Mouse (Mus musculus) limb, embryonic 11.5 days (tissue): ENCODE data around the gene Iffo2. TPM values are rescaled to one million over a fixed set of nuclear protein-coding genes. Genes with fewer than 3 reads are reported as not detected.

Experiments used
- ATAC-seq: fragments of 200-750 bp; cut with Nextera tagmentation; 2 replicates; pipeline ENCODE4 v1.8.0; 2017; ENCODE audit warnings: low read depth; ENCODE audit not compliant: insufficient number of reproducible peaks, low FRiP score, low TSS enrichment
- DNase-seq: peaks from one replicate; pipeline ENCODE4 v3.0.0-alpha.2; 2015; ENCODE audit warnings: low spot score
- H3K27ac ChIP-seq: fragments of 300-500 bp; sonication (generic); replicated peaks from 2 replicates; pipeline ENCODE4 v1.5.1; 2014; ENCODE audit warnings: low read depth, mild to moderate bottlenecking, low read length
- H3K27me3 ChIP-seq: fragments of 300-500 bp; sonication (generic); 2 replicates; pipeline ENCODE4 v1.6.1; 2014; ENCODE audit warnings: mild to moderate bottlenecking, low read length, mixed read lengths; ENCODE audit not compliant: control insufficient read depth, insufficient read depth
- H3K36me3 ChIP-seq: fragments of 300-500 bp; sonication (generic); 2 replicates; pipeline ENCODE4 v1.6.1; 2014; ENCODE audit warnings: mild to moderate bottlenecking, low read length, moderate library complexity, mixed read lengths; ENCODE audit not compliant: control insufficient read depth, insufficient read depth
- H3K4me1 ChIP-seq: fragments of 300-500 bp; sonication (generic); 2 replicates; pipeline ENCODE4 v1.6.1; 2014; ENCODE audit warnings: low read length, mixed read lengths; ENCODE audit not compliant: control insufficient read depth, insufficient read depth
- H3K4me2 ChIP-seq: fragments of 300-500 bp; sonication (generic); 2 replicates; pipeline ENCODE4 v1.6.1; 2014; ENCODE audit warnings: low read depth, mild to moderate bottlenecking, moderate library complexity; ENCODE audit not compliant: severe bottlenecking
- H3K4me3 ChIP-seq: fragments of 300-500 bp; sonication (generic); 2 replicates; pipeline ENCODE4 v1.5.1; 2014; ENCODE audit warnings: low read depth, low read length
- H3K9ac ChIP-seq: fragments of 300-500 bp; sonication (generic); 2 replicates; pipeline ENCODE4 v1.6.1; 2014; ENCODE audit warnings: mild to moderate bottlenecking, low read length
- H3K9me3 ChIP-seq: fragments of 300-500 bp; sonication (generic); 2 replicates; pipeline ENCODE4 v1.6.1; 2016; ENCODE audit warnings: low read length; ENCODE audit not compliant: control insufficient read depth
- WGBS: fragments of 180-500 bp; shearing (Covaris S2); extraction: QIAGEN DNeasy Blood & Tissue Kit; methylation state at CpG from one replicate; pipeline ENCODE4 v1.1.7; 2014; 5-methylcytosine and 5-hydroxymethylcytosine counted together
- polyA plus RNA-seq: library from polyadenylated mRNA; unstranded; fragments of >200 nt; fragmentation: Nextera tagmentation; extraction: Ambion mirVana; gene quantifications from 2 replicates; pipeline ENCODE4 v1.2.1, GENCODE M21; 2014

The Iffo2 gene
- polyA plus RNA-seq, 1 experiment from 2014 or later: 3.9 TPM

GRCm38 (mm10) chr4:139611542-139611953 is 81.2 kb downstream of the Iffo2 start:
- peak overlapping the region; percentile 28; the same call in 1 of the 2 replicates for H3K4me2 ChIP-seq
- H3K36me3 ChIP-seq: peaks cover 10% of the 10 kb centered on the region
- DNase-seq (peak; percentile 91), ATAC-seq (no peak)
- H3K4me1 ChIP-seq: no peaks in the 10 kb centered on the region; the same call in 1 of the 2 replicates
- H3K9me3 ChIP-seq: no peaks in the 10 kb centered on the region; the same call in 1 of the 2 replicates
- H3K9ac ChIP-seq: no peak overlapping the region
- H3K4me3 ChIP-seq: no peak overlapping the region
- H3K27me3 ChIP-seq: no peaks in the 10 kb centered on the region
- no peak overlapping the region for H3K27ac ChIP-seq
- WGBS: 4% methylated on average over 10 of the region's 10 CpGs

- Histone ChIP-seq H3K4me3 (no peak overlapping the region), H3K36me3 (peaks cover 10% of the 10 kb centered on the region), H3K4me1 (peaks cover 3% of the 10 kb centered on the region; the same call in 1 of the 2 replicates), H3K4me2 (no peak overlapping the region), H3K9ac (no peak overlapping the region), H3K27me3 (no peaks in the 10 kb centered on the region), H3K27ac (no peak overlapping the region), H3K9me3 (no peaks in the 10 kb centered on the region; the same call in 1 of the 2 replicates)
- DNase-seq: no peak
- WGBS: 91% methylated on average over 21 of the region's 21 CpGs
- no peak for ATAC-seq
Measured at GRCm38 (mm10) chr4:139614524-139615260, 84.3 kb downstream of the Iffo2 start.

GRCm38 (mm10) chr4:139616276-139617000 is 86.1 kb downstream of the Iffo2 start:
- H3K4me2 ChIP-seq: peak overlapping the region; percentile 52
- peak overlapping the region; percentile 40 for H3K9ac ChIP-seq
- peak; percentile 45 for DNase-seq
- no peaks in the 10 kb centered on the region for H3K27me3 ChIP-seq
- no peaks in the 10 kb centered on the region; the same call in 1 of the 2 replicates for H3K9me3 ChIP-seq
- no peak overlapping the region; the same call in 1 of the 2 replicates for H3K27ac ChIP-seq
- H3K4me3 ChIP-seq: peak overlapping the region; percentile 35
- 11% methylated on average over 24 of the region's 24 CpGs for WGBS
- no peak; the same call in 1 of the 2 replicates for ATAC-seq
- H3K4me1 ChIP-seq: peaks cover 3% of the 10 kb centered on the region; the same call in 1 of the 2 replicates
- H3K36me3 ChIP-seq: peaks cover 10% of the 10 kb centered on the region

- no peak for ATAC-seq
- Histone ChIP-seq H3K4me2 (peak overlapping the region; percentile 52; the same call in 1 of the 2 replicates), H3K4me3 (peak overlapping the region; percentile 35; the same call in 1 of the 2 replicates), H3K9me3 (no peaks in the 10 kb centered on the region; the same call in 1 of the 2 replicates), H3K4me1 (peaks cover 3% of the 10 kb centered on the region; the same call in 1 of the 2 replicates), H3K27ac (no peak overlapping the region), H3K36me3 (peaks cover 10% of the 10 kb centered on the region), H3K27me3 (no peaks in the 10 kb centered on the region), H3K9ac (no peak overlapping the region)
- WGBS: 61% methylated on average over 3 of the region's 3 CpGs
- DNase-seq: no peak
Measured at GRCm38 (mm10) chr4:139617001-139617364, 86.6 kb downstream of the Iffo2 start.

GRCm38 (mm10) chr4:139619765-139620164 is 89.4 kb downstream of the Iffo2 start:
- no peak overlapping the region for H3K4me3 ChIP-seq
- no peak for ATAC-seq
- no peak overlapping the region for H3K27ac ChIP-seq
- 80% methylated on average over 6 of the region's 6 CpGs for WGBS
- H3K9ac ChIP-seq: no peak overlapping the region
- no peaks in the 10 kb centered on the region for H3K27me3 ChIP-seq
- H3K4me2 ChIP-seq: no peak overlapping the region
- peaks cover 9% of the 10 kb centered on the region for H3K4me1 ChIP-seq
- no peaks in the 10 kb centered on the region; the same call in none of the 2 replicates for H3K36me3 ChIP-seq
- H3K9me3 ChIP-seq: no peaks in the 10 kb centered on the region
- DNase-seq: no peak

- H3K36me3 ChIP-seq: no peaks in the 10 kb centered on the region
- ATAC-seq (peak; percentile 96), DNase-seq (peak; percentile 89)
- H3K27ac ChIP-seq: peak within 1 kb of the TSS; percentile 56; the same call in 1 of the 2 replicates
- H3K9me3 ChIP-seq: no peaks in the 10 kb centered on the region
- H3K27me3 ChIP-seq: no peaks in the 10 kb centered on the region
- under 1% methylated on average over 33 of the region's 38 CpGs for WGBS
- H3K4me3 ChIP-seq: peak within 1 kb of the TSS; percentile 66
- peaks cover 5% of the 10 kb centered on the region; the same call in 1 of the 2 replicates for H3K4me1 ChIP-seq
- peak within 1 kb of the TSS; percentile 62 for H3K9ac ChIP-seq
- H3K4me2 ChIP-seq: peak within 1 kb of the TSS; percentile 75
Measured at GRCm38 (mm10) chr4:139622373-139623282, 92.3 kb downstream of the Iffo2 start, which contains the start of gene Aldh4a1. Gene Aldh4a1 (plus strand): TSS chr4:139622866.

- H3K9me3 ChIP-seq: no peaks in the 10 kb centered on the region
- no peaks in the 10 kb centered on the region for H3K36me3 ChIP-seq
- no peak overlapping the region for H3K27ac ChIP-seq
- ATAC-seq: no peak
- H3K9ac ChIP-seq: peak overlapping the region; percentile 62; the same call in 1 of the 2 replicates
- no peak for DNase-seq
- peak overlapping the region; percentile 75 for H3K4me2 ChIP-seq
- peak overlapping the region; percentile 66 for H3K4me3 ChIP-seq
- WGBS: 22% methylated on average over 21 of the region's 21 CpGs
- no peaks in the 10 kb centered on the region for H3K27me3 ChIP-seq
- H3K4me1 ChIP-seq: peaks cover 5% of the 10 kb centered on the region; the same call in 1 of the 2 replicates
Measured at GRCm38 (mm10) chr4:139623434-139624115, 93.2 kb downstream of the Iffo2 start.
